Mouse (Mus musculus) frontal cortex, postnatal 10 days (tissue): Measurements from ENCODE around the gene Olfr71.

ENCODE experiments used
- DNase-seq, 2 experiments: peaks; one replicate each; pipeline ENCODE4 v3.0.0; 2022; ENCODE audit warnings: low spot score in 2 of 2, mixed read lengths in 1 of 2

Gene Olfr71

GRCm38 (mm10) chr4:43656339-43657109 is 53.5 kb downstream of the Olfr71 start, which contains the start of gene Hint2:
Gene Hint2, minus strand, starts transcription at chr4:43656466.
- DNase-seq, result peak; percentile 93 to 96

- no peak for DNase-seq
These were observed 54.3 kb downstream of the Olfr71 start for GRCm38 (mm10) chr4:43655656-43656338.
